In the genomic region with DNA sequence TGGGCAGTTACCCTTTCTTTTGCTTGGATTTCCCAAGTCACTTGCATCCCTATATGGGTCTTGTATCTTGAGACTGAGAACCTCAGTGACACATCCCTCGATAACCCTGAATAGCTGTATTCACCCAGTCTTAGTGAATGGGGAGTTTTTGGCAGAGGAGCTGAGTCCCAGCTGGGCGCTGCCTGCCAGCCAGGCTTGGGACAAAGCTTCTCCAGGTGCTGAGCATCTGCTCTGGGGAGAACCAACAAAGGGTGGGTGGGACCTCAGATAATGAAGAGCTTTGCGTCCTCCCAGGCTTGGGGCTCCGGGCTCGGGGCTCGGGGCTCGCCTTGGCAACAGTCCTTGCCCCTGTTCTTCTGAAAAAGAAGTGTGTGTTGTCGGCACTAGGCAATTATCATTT, we compare ENCODE assay signal across 16 mouse cellular contexts.
DNase-seq lines count a peak whose midpoint lies in the region; ATAC-seq lines count a peak whose summit lies in the region.
"Had no signal": no experiment of that assay in that cellular context is flagged by ENCODE, and none has a peak within 500 bp of the region (broad histone marks: within the 10 kb centered on the region; RNA-seq: fewer than 3 reads in every experiment).

No protein-coding gene starts in this region.

- H3K9me3 ChIP-seq in embryonic facial prominence, embryonic 14.5 days (ENCODE audit: control insufficient read depth, low read length), result no peaks in the 10 kb centered on the region
- H3K9me3 ChIP-seq in embryonic facial prominence, embryonic 10.5 days, result no peaks in the 10 kb centered on the region
- no peaks in the 10 kb centered on the region for H3K9me3 ChIP-seq in hindbrain, embryonic 15.5 days
- H3K9me3 ChIP-seq: heart, embryonic 15.5 days; intestine, embryonic 15.5 days; limb, embryonic 12.5 days; megakaryocyte, embryonic 14.5 days had no signal

- ATAC-seq in embryonic facial prominence, embryonic 14.5 days (ENCODE audit: low read depth), result peak; percentile 47; the same call in 1 of the 2 replicates
- ATAC-seq in hindbrain, embryonic 15.5 days (ENCODE audit: low FRiP score, low read depth), result peak; percentile 61
- ATAC-seq in megakaryocyte, adult 5-6 weeks (ENCODE audit: poor library complexity, severe bottlenecking), result no peak
- ATAC-seq: intestine, embryonic 15.5 days had no signal

- intact Hi-C loops in left cerebral cortex, postnatal 14 days (cut with DNase I), result no loop called here

- no peaks in the 10 kb centered on the region for H3K4me1 ChIP-seq in embryonic facial prominence, embryonic 14.5 days (ENCODE audit: control insufficient read depth, insufficient read depth, low read length)
- H3K4me1 ChIP-seq in embryonic facial prominence, embryonic 10.5 days, result peaks cover 7% of the 10 kb centered on the region
- H3K4me1 ChIP-seq in hindbrain, embryonic 15.5 days (replicated peaks), result no peaks in the 10 kb centered on the region
- H3K4me1 ChIP-seq: heart, embryonic 15.5 days; intestine, embryonic 15.5 days; limb, embryonic 12.5 days; megakaryocyte, embryonic 14.5 days had no signal

- 34% methylated on average over 8 of the region's 8 CpGs for WGBS in embryonic facial prominence, embryonic 14.5 days
- 27% methylated on average over 8 of the region's 8 CpGs for WGBS in embryonic facial prominence, embryonic 10.5 days
- WGBS in hindbrain, embryonic 15.5 days, result 15% methylated on average over 8 of the region's 8 CpGs

- peak; percentile 37 for DNase-seq in embryonic facial prominence, embryonic 14.5 days (ENCODE audit: low spot score)
- DNase-seq in embryonic facial prominence, embryonic 10.5 days (ENCODE audit: low spot score), result no peak
- peak; percentile 26 to 36 for DNase-seq in left cerebral cortex, postnatal 14 days (ENCODE audit: low spot score in 2 of 2)
- no peak for DNase-seq in left cerebral cortex, adult 18-20 months (ENCODE audit: low spot score in 2 of 2)
- DNase-seq in brain, adult 2 months (ENCODE audit: low read depth, low spot score), result peak; percentile 51
- DNase-seq in lung, postnatal 36 days, result no peak
- DNase-seq: adrenal gland, postnatal 14 days; gastrocnemius, postnatal 25 days; kidney, postnatal 36 days; lung, adult 18-20 months had no signal

- no peaks in the 10 kb centered on the region for H3K27me3 ChIP-seq in embryonic facial prominence, embryonic 14.5 days (replicated peaks; ENCODE audit: control insufficient read depth, insufficient read depth, low read length)
- no peaks in the 10 kb centered on the region for H3K27me3 ChIP-seq in embryonic facial prominence, embryonic 10.5 days (replicated peaks; ENCODE audit: low read depth, poor library complexity, severe bottlenecking)
- H3K27me3 ChIP-seq in hindbrain, embryonic 15.5 days, result no peaks in the 10 kb centered on the region
- H3K27me3 ChIP-seq: heart, embryonic 15.5 days; intestine, embryonic 15.5 days; limb, embryonic 12.5 days had no signal

- H3K9ac ChIP-seq in embryonic facial prominence, embryonic 14.5 days (ENCODE audit: low read depth, low read length), result no peak overlapping the region
- H3K9ac ChIP-seq in hindbrain, embryonic 15.5 days, result no peak overlapping the region
- H3K9ac ChIP-seq: heart, embryonic 15.5 days; intestine, embryonic 15.5 days; limb, embryonic 12.5 days had no signal

- H3K36me3 ChIP-seq in embryonic facial prominence, embryonic 14.5 days (ENCODE audit: control insufficient read depth, insufficient read depth, low read length), result no peaks in the 10 kb centered on the region
- H3K36me3 ChIP-seq in embryonic facial prominence, embryonic 10.5 days (replicated peaks), result no peaks in the 10 kb centered on the region
- no peaks in the 10 kb centered on the region for H3K36me3 ChIP-seq in hindbrain, embryonic 15.5 days
- H3K36me3 ChIP-seq: heart, embryonic 15.5 days; intestine, embryonic 15.5 days; limb, embryonic 12.5 days had no signal

- H3K4me3 ChIP-seq in embryonic facial prominence, embryonic 14.5 days (ENCODE audit: low read depth, low read length), result no peak overlapping the region
- H3K4me3 ChIP-seq in embryonic facial prominence, embryonic 10.5 days, result no peak overlapping the region
- H3K4me3 ChIP-seq in hindbrain, embryonic 15.5 days, result no peak overlapping the region
- H3K4me3 ChIP-seq: heart, embryonic 15.5 days; intestine, embryonic 15.5 days; limb, embryonic 12.5 days; megakaryocyte, embryonic 14.5 days had no signal

- no peak overlapping the region for H3K27ac ChIP-seq in embryonic facial prominence, embryonic 14.5 days (replicated peaks; ENCODE audit: low read depth, low read length)
- H3K27ac ChIP-seq in embryonic facial prominence, embryonic 10.5 days (replicated peaks), result no peak overlapping the region
- H3K27ac ChIP-seq in hindbrain, embryonic 15.5 days (replicated peaks), result no peak overlapping the region
- H3K27ac ChIP-seq: heart, embryonic 15.5 days; intestine, embryonic 15.5 days; limb, embryonic 12.5 days had no signal

- no peak overlapping the region for H3K4me2 ChIP-seq in embryonic facial prominence, embryonic 14.5 days (ENCODE audit: low read depth, low read length)
- no peak overlapping the region for H3K4me2 ChIP-seq in hindbrain, embryonic 15.5 days
- H3K4me2 ChIP-seq: heart, embryonic 15.5 days; intestine, embryonic 15.5 days; limb, embryonic 12.5 days had no signal

Comparison
In these comparisons a context has a peak if more than half of its experiments do, and no peak if none do; other contexts are left out.
1. DNase-seq: peak in embryonic facial prominence, embryonic 14.5 days (single experiment), left cerebral cortex, postnatal 14 days (2 of 2) and brain, adult 2 months (single experiment); none in embryonic facial prominence, embryonic 10.5 days (single experiment), left cerebral cortex, adult 18-20 months (0 of 2) and lung, postnatal 36 days (single experiment).